ENCODE assay signal across 10 mouse cellular contexts in the genomic region with DNA sequence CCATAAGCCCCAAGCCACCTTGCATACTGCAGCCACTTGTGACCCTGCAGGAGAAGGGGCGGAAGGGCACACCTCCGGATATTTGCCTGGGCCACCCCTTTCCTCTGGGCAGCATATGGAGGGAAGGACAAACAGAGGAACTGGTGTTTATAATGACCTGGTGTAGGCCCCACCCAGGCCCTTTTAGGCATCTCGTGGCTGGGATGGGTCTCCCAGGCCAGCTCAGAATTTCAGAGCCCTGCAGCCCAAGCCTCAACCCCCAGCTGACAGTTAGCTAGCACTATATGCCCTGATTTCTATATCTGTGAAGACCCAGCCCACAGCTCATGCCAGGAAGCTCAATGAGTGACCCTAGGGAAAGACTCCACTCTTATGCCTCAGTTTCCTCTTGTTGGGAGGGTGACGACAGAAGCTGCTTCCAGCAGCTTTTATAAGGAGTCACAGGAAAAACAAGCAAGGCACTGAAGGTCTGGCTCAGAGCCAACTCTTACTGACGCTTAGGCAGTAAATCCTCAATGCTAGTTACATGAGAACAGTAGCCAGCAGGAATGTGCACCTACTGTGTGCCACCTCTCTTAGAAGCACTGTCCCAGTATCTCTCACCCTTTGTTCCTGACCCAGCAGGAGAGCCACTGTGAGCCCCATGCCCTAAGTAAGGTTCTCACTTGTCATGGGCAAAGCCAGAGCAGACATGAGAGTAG. TPM values are rescaled to one million over a fixed set of nuclear protein-coding genes. Genes with fewer than 3 reads are reported as not detected.
DNase-seq lines count a peak whose midpoint lies in the region; ATAC-seq and TF ChIP-seq lines count a peak whose summit lies in the region.
"Had no signal": no experiment of that assay in that cellular context is flagged by ENCODE, and none has a peak within 500 bp of the region (broad histone marks: within the 10 kb centered on the region; RNA-seq: fewer than 3 reads in every experiment).

No protein-coding gene starts in this region.

- H3K27ac ChIP-seq in forebrain, embryonic 10.5 days: peak overlapping the region; percentile 56; the same call in 1 of the 2 replicates
- H3K27ac ChIP-seq in forebrain, embryonic 13.5 days: no peak overlapping the region; the same call in 1 of the 2 replicates
- H3K27ac ChIP-seq in CH12.LX (ENCODE audit: insufficient read depth, low read depth): no peak overlapping the region
- peak overlapping the region; percentile 63 for H3K27ac ChIP-seq in heart, embryonic 15.5 days
- H3K27ac ChIP-seq in limb, embryonic 10.5 days: peak overlapping the region; percentile 66; the same call in 1 of the 2 replicates
- H3K27ac ChIP-seq: limb, embryonic 13.5 days had no signal

- H3K9me3 ChIP-seq in forebrain, embryonic 10.5 days: no peaks in the 10 kb centered on the region
- H3K9me3 ChIP-seq in forebrain, embryonic 13.5 days (replicated peaks): no peaks in the 10 kb centered on the region
- H3K9me3 ChIP-seq in CH12.LX (replicated peaks; ENCODE audit: low read length): no peaks in the 10 kb centered on the region
- H3K9me3 ChIP-seq in heart, embryonic 15.5 days (replicated peaks): no peaks in the 10 kb centered on the region
- no peaks in the 10 kb centered on the region for H3K9me3 ChIP-seq in limb, embryonic 10.5 days (replicated peaks)
- H3K9me3 ChIP-seq: limb, embryonic 13.5 days had no signal

- TF ChIP-seq EP300 in CH12.LX (IDR thresholded peaks at IDR 0.05; ENCODE audit: low read length): no peak

- no peaks in the 10 kb centered on the region for H3K27me3 ChIP-seq in forebrain, embryonic 10.5 days (ENCODE audit: poor library complexity, severe bottlenecking)
- H3K27me3 ChIP-seq in forebrain, embryonic 13.5 days: no peaks in the 10 kb centered on the region
- H3K27me3 ChIP-seq in CH12.LX (replicated peaks): no peaks in the 10 kb centered on the region
- no peaks in the 10 kb centered on the region for H3K27me3 ChIP-seq in heart, embryonic 15.5 days
- H3K27me3 ChIP-seq in limb, embryonic 10.5 days (ENCODE audit: low read depth, poor library complexity, severe bottlenecking): no peaks in the 10 kb centered on the region
- H3K27me3 ChIP-seq: limb, embryonic 13.5 days had no signal

- 58% methylated on average over 5 of the region's 5 CpGs for WGBS in forebrain, embryonic 10.5 days
- WGBS in forebrain, embryonic 13.5 days: 48% methylated on average over 5 of the region's 5 CpGs
- WGBS in heart, embryonic 15.5 days: 32% methylated on average over 5 of the region's 5 CpGs
- 46% methylated on average over 5 of the region's 5 CpGs for WGBS in limb, embryonic 10.5 days

- no peak overlapping the region for H3K4me2 ChIP-seq in forebrain, embryonic 13.5 days
- H3K4me2 ChIP-seq in CH12.LX (ENCODE audit: insufficient read depth, low read depth, poor library complexity, severe bottlenecking): no peak overlapping the region
- no peak overlapping the region for H3K4me2 ChIP-seq in heart, embryonic 15.5 days

- H3K4me3 ChIP-seq in forebrain, embryonic 10.5 days: no peak overlapping the region
- H3K4me3 ChIP-seq in forebrain, embryonic 13.5 days: no peak overlapping the region
- H3K4me3 ChIP-seq in CH12.LX (replicated peaks in 1 of 3; ENCODE audit: low read depth in 2 of 3, low read length in 2 of 3, poor library complexity in 1 of 3): no peak overlapping the region
- H3K4me3 ChIP-seq in heart, embryonic 15.5 days: no peak overlapping the region
- H3K4me3 ChIP-seq in limb, embryonic 10.5 days: no peak overlapping the region
- H3K4me3 ChIP-seq: limb, embryonic 13.5 days had no signal

- TF ChIP-seq POLR2A in CH12.LX (IDR thresholded peaks at IDR 0.05; ENCODE audit: low read depth, low read length): no peak

- TF ChIP-seq CTCF in CH12.LX (conservative IDR thresholded peaks at IDR 0.05 in 1 of 2, IDR thresholded peaks at IDR 0.05 in 1 of 2; ENCODE audit: low read depth in 2 of 2, low read length in 2 of 2): no peak

- peaks cover 46% of the 10 kb centered on the region for H3K36me3 ChIP-seq in forebrain, embryonic 10.5 days (replicated peaks)
- H3K36me3 ChIP-seq in forebrain, embryonic 13.5 days (ENCODE audit: poor library complexity, severe bottlenecking): peaks cover 31% of the 10 kb centered on the region
- H3K36me3 ChIP-seq in CH12.LX (replicated peaks in 1 of 2; ENCODE audit: control insufficient read depth in 1 of 2, insufficient read depth in 1 of 2, low read length in 1 of 2): peaks cover 19 to 71% of the 10 kb centered on the region in 2 experiments
- peaks cover 18% of the 10 kb centered on the region for H3K36me3 ChIP-seq in heart, embryonic 15.5 days
- H3K36me3 ChIP-seq in limb, embryonic 10.5 days: peaks cover 45% of the 10 kb centered on the region

- dilution Hi-C loops in CH12.LX (cut with MboI; ENCODE audit: extremely low pct_ligation_motif_present, extremely low pct_unique_long_range_greater_than_20kb, low sequenced_read_pairs): no loop called here

- no peak for DNase-seq in forebrain, embryonic 10.5 days (ENCODE audit: extremely low spot score, low spot score)
- no peak for DNase-seq in CH12.LX (ENCODE audit: extremely low read depth)
- no peak for DNase-seq in limb, embryonic 10.5 days (ENCODE audit: low spot score)
- no peak for DNase-seq in yolk sac, embryonic 10.5 days (ENCODE audit: low spot score)
- no peak for DNase-seq in left cerebral cortex, adult 18-20 months (ENCODE audit: low spot score in 2 of 2)
- DNase-seq in spleen, postnatal 4 days (ENCODE audit: low spot score in 2 of 2): no peak

- H3K79me2 ChIP-seq in CH12.LX (replicated peaks; ENCODE audit: control insufficient read depth, extremely low read depth, insufficient read depth, poor library complexity, severe bottlenecking): no peaks in the 10 kb centered on the region

- ATAC-seq in forebrain, embryonic 13.5 days: no peak
- ATAC-seq in heart, embryonic 15.5 days (replicated peaks; ENCODE audit: insufficient number of reproducible peaks, insufficient read depth, low FRiP score, low read depth): no peak

- H3K4me1 ChIP-seq in forebrain, embryonic 10.5 days: peaks cover 18% of the 10 kb centered on the region; the same call in 1 of the 2 replicates
- H3K4me1 ChIP-seq in forebrain, embryonic 13.5 days: peaks cover 24% of the 10 kb centered on the region
- peaks cover 4 to 30% of the 10 kb centered on the region in 2 experiments for H3K4me1 ChIP-seq in CH12.LX (ENCODE audit: control insufficient read depth in 1 of 2, insufficient read depth in 2 of 2)
- peaks cover 44% of the 10 kb centered on the region for H3K4me1 ChIP-seq in heart, embryonic 15.5 days (replicated peaks)
- H3K4me1 ChIP-seq in limb, embryonic 10.5 days: peaks cover 33% of the 10 kb centered on the region

- no peak for TF ChIP-seq RAD21 in CH12.LX (IDR thresholded peaks at IDR 0.05; ENCODE audit: low read depth, low read length)

- no peak overlapping the region for H3K9ac ChIP-seq in forebrain, embryonic 13.5 days
- no peak overlapping the region for H3K9ac ChIP-seq in CH12.LX (ENCODE audit: insufficient read depth, low read depth)
- H3K9ac ChIP-seq in heart, embryonic 15.5 days: peak overlapping the region; percentile 16; the same call in 1 of the 2 replicates

- in situ Hi-C loops in CH12.LX (cut with MboI; ENCODE audit: low pct_ligation_motif_present, low pct_unique_long_range_greater_than_20kb, low sequenced_read_pairs): no loop called here

RNA-seq across cellular contexts. Expression of a gene that starts 24.1 kb away (rescaled TPM):
- not detected in 2 replicates for polyA plus RNA-seq in forebrain, embryonic 10.5 days (2016; fragmentation: Nextera tagmentation; extraction: Ambion mirVana)
- not detected in 2 replicates for polyA plus RNA-seq in forebrain, embryonic 13.5 days (2015; fragmentation: Nextera tagmentation; extraction: Ambion mirVana)
- total RNA-seq in CH12.LX (2012; rRNA removed) (not detected in 2 replicates), CH12.LX (2014; rRNA removed) (not detected in 2 replicates)
- polyA plus RNA-seq in CH12.LX (2012; ENCODE audit: insufficient read length, low read depth): not detected in 2 replicates
- polyA plus RNA-seq in heart, embryonic 15.5 days (2015; fragmentation: Nextera tagmentation; extraction: Ambion mirVana): not detected in 2 replicates
- not detected in 2 replicates for polyA plus RNA-seq in limb, embryonic 10.5 days (2016; fragmentation: Nextera tagmentation; extraction: Ambion mirVana)
- total RNA-seq in left cerebral cortex, adult 18-20 months (2021): under 1 TPM in 1 of 2 experiments, not detected in 1; 0.28 TPM
- polyA plus RNA-seq: C2C12; limb, embryonic 13.5 days had no signal

RNA-seq across cellular contexts. Expression of a gene that starts 26.8 kb away (rescaled TPM):
- 29.9 and 30.7 TPM in 2 replicates for polyA plus RNA-seq in forebrain, embryonic 10.5 days (2016; fragmentation: Nextera tagmentation; extraction: Ambion mirVana)
- 20.0 and 20.5 TPM in 2 replicates for polyA plus RNA-seq in forebrain, embryonic 13.5 days (2015; fragmentation: Nextera tagmentation; extraction: Ambion mirVana)
- total RNA-seq in CH12.LX (2012; rRNA removed): 7.7 and 10.0 TPM in 2 replicates
- total RNA-seq in CH12.LX (2014; rRNA removed): 2.7 and 3.7 TPM in 2 replicates
- 18.0 and 24.6 TPM in 2 replicates for polyA plus RNA-seq in CH12.LX (2012; ENCODE audit: insufficient read length, low read depth)
- 17.9 and 25.6 TPM in 2 replicates for polyA plus RNA-seq in heart, embryonic 15.5 days (2015; fragmentation: Nextera tagmentation; extraction: Ambion mirVana)
- 38.2 and 40.2 TPM in 2 replicates for polyA plus RNA-seq in limb, embryonic 10.5 days (2016; fragmentation: Nextera tagmentation; extraction: Ambion mirVana)
- 10 to 100 TPM; 67.8 to 80.1 TPM for total RNA-seq in left cerebral cortex, adult 18-20 months (2021)

RNA-seq across cellular contexts. Expression of a gene that starts 26.9 kb away (rescaled TPM):
- 66.0 and 69.9 TPM in 2 replicates for polyA plus RNA-seq in forebrain, embryonic 10.5 days (2016; fragmentation: Nextera tagmentation; extraction: Ambion mirVana)
- 36.1 and 36.8 TPM in 2 replicates for polyA plus RNA-seq in forebrain, embryonic 13.5 days (2015; fragmentation: Nextera tagmentation; extraction: Ambion mirVana)
- total RNA-seq in CH12.LX (2012; rRNA removed) (8.3 and 10.7 TPM in 2 replicates), CH12.LX (2014; rRNA removed) (6.7 and 7.5 TPM in 2 replicates)
- 10.5 and 11.2 TPM in 2 replicates for polyA plus RNA-seq in CH12.LX (2012; ENCODE audit: insufficient read length, low read depth)
- polyA plus RNA-seq in heart, embryonic 15.5 days (2015; fragmentation: Nextera tagmentation; extraction: Ambion mirVana): 23.3 and 32.3 TPM in 2 replicates
- 64.9 and 69.8 TPM in 2 replicates for polyA plus RNA-seq in limb, embryonic 10.5 days (2016; fragmentation: Nextera tagmentation; extraction: Ambion mirVana)
- 1 to 10 TPM; 8.6 to 8.8 TPM for total RNA-seq in left cerebral cortex, adult 18-20 months (2021)

RNA-seq across cellular contexts. Expression of a gene that starts 30.4 kb away (rescaled TPM):
- polyA plus RNA-seq in forebrain, embryonic 10.5 days (2016; fragmentation: Nextera tagmentation; extraction: Ambion mirVana): not detected in 2 replicates
- polyA plus RNA-seq in forebrain, embryonic 13.5 days (2015; fragmentation: Nextera tagmentation; extraction: Ambion mirVana): not detected in 2 replicates
- not detected in 2 replicates for total RNA-seq in CH12.LX (2012; rRNA removed)
- total RNA-seq in CH12.LX (2014; rRNA removed): not detected in 2 replicates
- polyA plus RNA-seq in CH12.LX (2012; ENCODE audit: insufficient read length, low read depth): not detected in 2 replicates
- polyA plus RNA-seq in heart, embryonic 15.5 days (2015; fragmentation: Nextera tagmentation; extraction: Ambion mirVana): not detected in 2 replicates
- polyA plus RNA-seq in limb, embryonic 10.5 days (2016; fragmentation: Nextera tagmentation; extraction: Ambion mirVana): not detected in 2 replicates
- total RNA-seq in left cerebral cortex, adult 18-20 months (2021): not detected
- polyA plus RNA-seq: C2C12; limb, embryonic 13.5 days had no signal

RNA-seq across cellular contexts. Expression of a gene that starts 48.5 kb away (rescaled TPM):
- polyA plus RNA-seq in forebrain, embryonic 10.5 days (2016; fragmentation: Nextera tagmentation; extraction: Ambion mirVana): not detected in 2 replicates
- polyA plus RNA-seq in forebrain, embryonic 13.5 days (2015; fragmentation: Nextera tagmentation; extraction: Ambion mirVana): not detected in 2 replicates
- total RNA-seq in CH12.LX (2012; rRNA removed) (not detected in 2 replicates), CH12.LX (2014; rRNA removed) (not detected in 2 replicates)
- polyA plus RNA-seq in CH12.LX (2012; ENCODE audit: insufficient read length, low read depth): not detected in 2 replicates
- not detected in 2 replicates for polyA plus RNA-seq in heart, embryonic 15.5 days (2015; fragmentation: Nextera tagmentation; extraction: Ambion mirVana)
- not detected in 2 replicates for polyA plus RNA-seq in limb, embryonic 10.5 days (2016; fragmentation: Nextera tagmentation; extraction: Ambion mirVana)
- total RNA-seq in left cerebral cortex, adult 18-20 months (2021): not detected
- polyA plus RNA-seq: C2C12; limb, embryonic 13.5 days had no signal

Comparison
In these comparisons a context has a peak if more than half of its experiments do, and no peak if none do; other contexts are left out.
1. H3K27ac ChIP-seq: peak in forebrain, embryonic 10.5 days (single experiment), heart, embryonic 15.5 days (single experiment) and limb, embryonic 10.5 days (single experiment); none in forebrain, embryonic 13.5 days (single experiment) and CH12.LX (single experiment).